Mouse (Mus musculus) megakaryocyte-erythroid progenitor cell, adult 5-6 weeks (primary cell): ENCODE results near the gene Mmp2. TPM values are rescaled to one million over a fixed set of nuclear protein-coding genes. Genes with fewer than 3 reads are reported as not detected.
A peak's percentile ranks its signal among the peaks of the same experiment; 100 is the strongest.

Experiments used
- ATAC-seq: replicated peaks from 2 replicates; pipeline ENCODE4 v1.8.0; 2016; ENCODE audit warnings: mild to moderate bottlenecking, inconsistent platforms; ENCODE audit not compliant: severe bottlenecking, poor library complexity, low FRiP score, low TSS enrichment
- total RNA-seq, 2 experiments: library from RNA; stranded (forward) in 1 of 2; stranded (reverse) in 1 of 2; fragments of 200-1000, 215-1000 nt in 1 of 2; fragments of >200 nt in 1 of 2; fragmentation: Nextera tagmentation in 1 of 2; gene quantifications; 2 replicates each; pipeline ENCODE4 v1.2.3; 2014 to 2017

Mmp2 gene
- total RNA-seq, 2 experiments from 2014 or later = not detected

DNA sequence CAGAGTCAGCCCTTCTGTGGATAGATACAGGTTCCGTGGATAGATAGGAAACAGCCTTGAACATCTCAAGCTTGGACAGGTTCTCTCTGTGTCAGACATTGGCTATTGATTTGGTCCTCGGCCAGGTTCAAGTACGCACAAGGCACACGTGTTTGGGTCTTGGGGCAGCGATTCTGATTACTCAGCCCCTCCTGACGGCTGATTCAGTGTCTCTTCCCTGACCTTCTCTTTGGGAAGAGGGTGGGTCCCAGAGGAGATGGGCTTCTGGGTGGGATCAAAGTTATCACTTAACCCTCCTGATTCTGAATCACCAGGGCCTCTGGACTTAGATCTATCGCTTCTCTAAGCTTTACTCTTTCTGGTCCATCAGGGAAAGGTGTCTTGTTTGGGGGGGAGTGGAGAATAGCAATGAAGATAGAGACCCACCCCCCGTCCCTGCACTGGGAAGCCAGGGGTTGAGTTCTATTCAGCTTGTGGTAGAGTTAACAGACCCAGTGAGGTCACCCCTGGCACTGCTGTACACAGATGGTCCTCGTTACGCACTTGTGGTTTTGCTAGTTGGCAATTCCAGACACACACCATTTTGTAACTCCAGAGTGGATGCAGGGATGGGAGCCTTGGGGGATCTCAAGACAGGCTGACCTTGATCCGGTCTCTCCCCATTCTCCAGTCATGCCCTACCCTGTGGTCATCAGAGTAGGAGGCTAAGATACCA is 7.9 kb downstream of the Mmp2 start:
- ATAC-seq = no peak

DNA sequence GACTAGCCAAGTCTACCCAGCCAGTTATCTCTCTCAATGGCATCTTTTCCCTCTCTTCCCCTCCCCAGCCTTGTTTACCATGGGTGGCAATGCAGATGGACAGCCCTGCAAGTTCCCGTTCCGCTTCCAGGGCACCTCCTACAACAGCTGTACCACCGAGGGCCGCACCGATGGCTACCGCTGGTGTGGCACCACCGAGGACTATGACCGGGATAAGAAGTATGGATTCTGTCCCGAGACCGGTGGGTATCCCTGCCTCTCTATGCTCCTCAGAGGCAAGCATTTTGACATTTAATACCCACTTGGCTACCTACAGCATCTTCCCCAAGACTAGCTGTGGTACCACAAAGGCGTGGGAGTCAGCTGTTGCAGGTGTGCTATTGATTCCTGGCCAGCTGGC is 8.8 kb downstream of the Mmp2 start:
- ATAC-seq = no peak

DNA sequence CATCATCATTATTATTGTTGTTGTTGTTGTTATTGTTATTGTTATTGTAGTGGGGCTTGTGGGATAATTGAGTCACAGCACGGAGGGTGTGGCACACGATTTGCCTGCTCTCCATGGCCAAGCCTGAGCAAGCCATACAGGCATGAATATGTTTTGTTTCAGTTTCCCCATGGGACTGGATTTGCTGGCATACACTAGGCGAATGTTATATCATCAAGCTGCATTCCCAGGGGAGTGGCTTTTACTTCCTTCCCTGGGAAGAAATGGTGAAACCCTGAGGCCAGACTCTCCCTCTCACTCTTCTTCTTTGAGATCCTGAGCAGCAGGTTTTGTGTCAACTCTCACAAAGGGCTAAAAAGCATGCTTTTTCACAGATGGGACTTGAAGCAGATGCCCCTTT is 11.5 kb downstream of the Mmp2 start:
- no peak for ATAC-seq

DNA sequence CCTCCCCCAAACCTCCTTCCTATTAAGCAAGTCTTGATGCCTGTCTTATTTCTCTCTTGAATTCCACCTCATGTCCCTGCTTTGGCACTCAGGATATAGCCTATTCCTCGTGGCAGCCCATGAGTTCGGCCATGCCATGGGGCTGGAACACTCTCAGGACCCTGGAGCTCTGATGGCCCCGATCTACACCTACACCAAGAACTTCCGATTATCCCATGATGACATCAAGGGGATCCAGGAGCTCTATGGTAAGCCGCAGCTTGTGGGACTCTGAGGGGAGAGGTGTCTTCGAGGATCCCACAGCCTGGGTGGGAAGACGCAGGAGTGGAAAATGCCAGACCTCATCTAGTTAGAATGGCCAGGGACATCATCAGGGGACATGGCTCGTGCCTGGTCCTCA is 12.1 kb downstream of the Mmp2 start:
- ATAC-seq = no peak

DNA sequence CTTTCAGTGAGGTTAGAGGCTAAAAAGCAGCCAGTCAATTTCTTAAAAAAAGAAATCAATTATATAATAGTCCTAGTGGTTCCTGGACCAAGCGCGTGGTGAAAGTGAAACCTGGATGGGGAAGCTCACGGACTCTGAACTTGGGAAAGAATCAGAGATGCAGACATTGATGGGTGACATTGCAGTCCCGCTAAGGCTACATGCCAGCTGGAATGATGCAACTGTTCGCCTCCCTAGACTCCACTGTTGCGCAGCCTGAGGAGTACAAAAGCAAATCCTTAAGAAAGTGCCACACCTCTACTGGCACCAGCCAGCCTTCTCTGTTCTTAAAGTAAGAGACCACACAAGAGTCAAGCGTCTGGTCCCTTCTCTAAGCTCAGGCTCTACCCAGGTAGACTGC is 12.8 kb downstream of the Mmp2 start:
- no peak for ATAC-seq

DNA sequence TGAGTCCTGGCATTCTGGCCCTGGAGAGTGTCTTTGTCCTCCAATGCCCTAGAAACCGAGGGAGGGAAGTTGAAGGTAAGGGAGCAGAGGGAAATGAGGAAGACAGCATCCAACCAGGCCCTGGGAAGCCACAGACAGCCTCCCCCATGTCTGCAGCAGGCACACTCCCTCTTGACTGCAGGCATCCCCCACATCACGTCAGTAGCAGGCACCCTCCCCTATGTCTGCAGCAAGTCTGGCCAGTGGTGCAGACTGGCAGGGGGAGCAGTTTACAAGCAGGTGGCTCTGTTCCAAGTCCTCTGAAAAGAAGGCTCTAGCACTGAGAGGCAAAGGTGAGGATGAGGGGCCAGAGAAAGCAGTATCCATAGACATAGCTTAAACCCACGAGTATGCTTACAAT is 19.6 kb downstream of the Mmp2 start:
- ATAC-seq = no peak

DNA sequence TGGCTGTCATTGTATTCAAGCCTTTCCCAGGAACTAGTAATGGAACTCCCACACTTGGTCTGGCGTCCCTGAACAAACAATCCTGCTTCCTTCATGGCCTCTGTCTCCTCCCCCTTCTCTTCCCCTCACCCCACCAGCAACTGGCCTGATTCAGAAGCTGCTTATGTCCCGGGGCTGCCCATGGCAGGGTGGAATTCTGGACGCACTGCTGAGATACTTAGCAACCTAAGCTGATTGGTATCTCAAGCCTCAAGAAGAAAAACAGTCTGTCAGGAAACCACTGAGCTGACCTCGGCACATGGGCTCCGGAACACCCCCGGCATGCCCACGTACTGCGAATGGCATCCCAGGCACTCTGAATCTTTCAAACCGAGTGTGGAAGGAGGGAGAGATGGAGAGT is 20.2 kb downstream of the Mmp2 start:
- 0 out of 2 replicates have a peak, but pooled peaks have one; percentile 30 for ATAC-seq

DNA sequence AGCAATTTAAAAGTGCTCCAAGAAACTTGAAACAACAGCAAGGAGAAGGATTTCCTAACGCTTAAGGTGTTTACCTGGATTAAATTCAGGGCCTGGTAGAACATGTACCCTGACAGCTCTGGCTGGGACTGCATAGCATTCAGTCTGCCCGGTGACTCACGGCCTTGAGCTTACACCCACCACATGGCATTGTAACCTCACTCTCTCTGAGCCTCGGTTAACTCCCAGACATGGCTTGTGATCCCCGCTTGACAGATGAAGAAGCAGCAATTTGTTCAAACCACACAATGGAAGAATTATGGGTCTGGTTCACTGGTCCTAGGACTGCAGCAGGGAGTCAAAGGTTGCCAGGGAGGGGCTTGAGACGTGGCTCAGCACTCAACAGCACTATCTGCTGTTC is 22.2 kb downstream of the Mmp2 start:
- ATAC-seq = no peak

DNA sequence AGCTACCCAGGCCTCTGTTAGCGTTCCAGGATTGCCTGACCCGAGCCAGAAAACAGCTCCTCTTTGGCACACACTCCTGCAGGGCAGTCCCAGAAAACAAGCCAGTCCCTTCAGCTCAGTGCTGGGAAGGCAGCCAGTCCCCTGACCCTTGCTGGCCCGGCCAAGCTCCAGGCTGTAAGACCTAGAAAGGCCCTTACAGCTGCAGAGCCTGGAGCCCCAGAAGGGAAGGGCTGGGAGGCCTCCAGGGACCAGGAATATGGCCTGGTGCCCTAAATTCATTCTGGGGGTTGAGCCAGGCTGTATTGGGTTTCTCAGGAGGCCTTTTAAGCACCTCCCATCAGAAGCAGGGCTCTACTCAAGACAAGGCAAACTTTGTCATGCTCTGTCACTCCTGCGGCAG is 23.1 kb downstream of the Mmp2 start:
- no peak for ATAC-seq

DNA sequence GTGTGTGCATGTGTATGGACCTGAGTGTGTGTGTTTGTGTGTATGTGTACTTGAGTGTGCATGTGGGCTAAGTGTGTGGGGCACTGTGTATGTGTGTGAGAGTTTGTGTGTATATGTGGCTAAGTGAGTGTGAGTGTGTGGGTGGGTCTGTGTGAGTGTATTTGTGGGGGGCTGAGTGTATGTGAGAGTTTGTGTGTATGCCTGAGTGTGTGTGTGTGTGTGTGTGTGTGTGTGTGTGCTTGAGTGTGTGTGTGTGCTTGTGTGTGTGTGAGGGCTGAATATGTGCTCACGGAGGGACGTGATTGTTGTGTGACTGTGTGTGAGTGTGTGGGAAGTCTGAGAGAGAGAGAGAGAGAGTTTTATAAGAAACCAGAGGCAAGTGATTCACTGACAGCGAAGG is 24.3 kb downstream of the Mmp2 start:
- no peak for ATAC-seq

DNA sequence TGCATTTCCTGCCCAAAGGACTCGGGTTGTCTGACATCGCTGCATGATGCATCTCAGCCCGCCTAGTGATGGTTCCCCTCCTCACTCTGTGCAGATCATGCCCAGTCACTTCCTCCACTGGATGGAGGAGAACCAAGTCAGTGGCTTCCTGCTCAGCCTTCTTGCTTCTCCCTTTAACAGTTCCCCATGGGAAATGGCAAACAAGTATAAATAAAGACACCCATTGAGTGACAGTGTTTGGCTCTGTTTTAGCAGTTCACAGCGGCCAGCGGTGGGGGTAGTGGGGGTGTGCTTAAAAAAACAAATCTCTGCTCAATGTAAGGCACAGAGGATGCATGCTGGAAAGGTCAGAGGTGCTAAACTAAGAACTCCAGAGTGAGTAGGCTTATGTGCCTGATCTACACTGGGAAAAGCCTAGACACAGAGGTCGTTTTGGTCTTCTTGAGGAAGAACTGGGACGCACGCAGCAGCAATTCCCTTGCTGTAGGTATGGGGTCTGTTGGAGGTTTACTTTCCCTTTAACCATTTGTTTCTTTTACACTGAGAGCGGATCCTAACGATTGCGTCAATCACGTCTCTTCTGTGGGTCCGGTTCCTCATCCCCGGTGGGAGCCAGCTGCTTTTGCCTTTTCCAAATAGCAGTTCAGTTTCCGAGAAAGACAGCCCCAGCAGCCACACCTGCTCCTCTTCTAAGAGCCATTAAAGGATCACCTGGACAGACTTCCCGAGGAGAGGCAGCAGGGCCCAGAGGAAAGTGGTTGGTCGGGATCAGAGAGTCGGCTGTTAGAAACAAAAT is 26.3 kb downstream of the Mmp2 start:
- no peak for ATAC-seq

DNA sequence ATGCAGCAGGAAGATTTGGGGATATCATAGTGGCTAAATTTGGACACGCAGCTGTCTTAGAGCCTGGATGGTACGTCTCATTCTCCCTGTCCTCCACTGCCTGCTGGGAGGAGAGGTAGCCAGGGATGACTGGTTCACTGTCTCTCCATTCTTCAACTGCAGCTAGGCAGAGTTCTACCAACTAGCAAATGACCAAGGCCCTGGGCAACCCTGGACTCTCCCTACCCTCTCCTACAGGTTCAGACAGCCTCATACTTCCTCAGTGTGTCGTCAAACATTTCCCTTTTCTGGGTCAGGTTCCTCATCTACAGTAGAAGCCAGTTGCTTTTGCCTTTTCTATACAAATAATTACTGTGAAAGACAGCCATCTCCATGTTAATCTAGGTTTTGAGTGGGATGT is 27.6 kb downstream of the Mmp2 start:
- ATAC-seq = 0 out of 2 replicates have a peak, but pooled peaks have one; percentile 9

DNA sequence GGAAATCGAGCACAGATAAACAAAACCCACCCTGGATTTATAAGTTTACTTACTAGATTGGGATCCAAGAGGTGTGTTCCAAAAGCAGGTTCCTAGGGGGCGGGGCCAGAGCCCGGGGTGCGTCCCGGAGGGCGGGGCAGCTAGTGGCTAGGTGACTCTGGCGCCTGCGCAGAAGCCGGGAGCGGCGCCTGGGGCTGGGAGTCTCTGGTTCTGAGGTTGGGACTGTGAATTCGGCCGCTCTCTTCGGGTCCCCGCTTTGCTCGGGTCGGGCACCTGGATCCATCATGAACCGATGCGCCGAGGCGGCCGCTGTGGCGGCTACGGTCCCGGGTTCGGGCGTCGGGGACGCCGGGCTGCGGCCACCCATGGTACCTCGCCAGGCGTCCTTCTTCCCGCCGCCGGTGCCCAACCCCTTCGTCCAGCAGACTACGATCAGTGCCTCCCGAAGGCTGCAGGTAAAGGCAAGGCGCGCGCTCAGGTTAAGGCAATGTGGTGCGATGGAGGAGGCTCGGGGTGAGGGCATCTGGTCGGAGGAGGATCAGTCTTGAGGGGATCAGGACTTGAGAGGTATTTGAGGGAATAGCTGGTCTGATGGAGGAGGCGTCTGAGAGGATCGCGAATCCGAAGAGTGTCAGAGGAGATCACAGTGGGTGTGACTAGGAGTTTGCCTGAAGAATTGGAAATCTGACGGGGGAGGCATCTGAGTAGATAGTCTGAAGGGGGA is 28.2 kb downstream of the Mmp2 start, which contains the start of gene Lpcat2:
Lpcat2 (plus strand) TSS at position 169 of the 724 bp plus-strand sequence.
- peak; percentile 78 for ATAC-seq

DNA sequence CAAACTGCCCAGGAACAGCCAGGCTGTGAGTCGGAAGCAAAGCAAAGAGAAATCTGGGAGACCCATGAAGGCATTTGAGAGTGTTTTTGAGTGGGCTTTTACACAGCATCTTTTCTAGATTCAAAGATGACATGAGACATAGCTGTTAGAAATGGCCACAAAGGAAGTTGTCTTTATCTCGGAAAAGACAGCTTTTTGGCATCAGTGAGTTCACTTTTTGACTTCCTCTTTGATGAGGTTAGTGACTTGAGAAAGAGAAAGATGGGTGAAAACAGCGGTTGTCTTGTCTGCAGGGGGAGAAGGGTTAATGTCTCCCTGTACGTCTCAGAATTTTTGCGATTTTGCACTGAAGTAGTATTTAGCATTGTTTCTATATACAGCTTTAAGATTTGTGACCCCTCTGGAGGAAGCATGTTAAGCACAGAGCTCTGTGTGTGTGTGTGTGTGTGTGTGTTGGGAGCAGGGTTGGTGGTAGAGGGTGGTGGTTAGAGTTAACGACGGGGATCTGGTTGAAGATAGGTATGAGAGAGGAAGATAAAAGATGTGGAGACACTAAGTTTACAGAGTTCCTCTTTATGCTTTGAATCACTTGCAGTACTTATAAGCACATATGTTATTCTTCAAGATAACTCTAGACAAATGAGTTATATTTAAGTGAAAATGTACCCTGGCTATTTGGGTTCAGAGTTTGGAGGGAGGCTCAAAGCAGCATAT is 29.3 kb downstream of the Mmp2 start:
- no peak for ATAC-seq

DNA sequence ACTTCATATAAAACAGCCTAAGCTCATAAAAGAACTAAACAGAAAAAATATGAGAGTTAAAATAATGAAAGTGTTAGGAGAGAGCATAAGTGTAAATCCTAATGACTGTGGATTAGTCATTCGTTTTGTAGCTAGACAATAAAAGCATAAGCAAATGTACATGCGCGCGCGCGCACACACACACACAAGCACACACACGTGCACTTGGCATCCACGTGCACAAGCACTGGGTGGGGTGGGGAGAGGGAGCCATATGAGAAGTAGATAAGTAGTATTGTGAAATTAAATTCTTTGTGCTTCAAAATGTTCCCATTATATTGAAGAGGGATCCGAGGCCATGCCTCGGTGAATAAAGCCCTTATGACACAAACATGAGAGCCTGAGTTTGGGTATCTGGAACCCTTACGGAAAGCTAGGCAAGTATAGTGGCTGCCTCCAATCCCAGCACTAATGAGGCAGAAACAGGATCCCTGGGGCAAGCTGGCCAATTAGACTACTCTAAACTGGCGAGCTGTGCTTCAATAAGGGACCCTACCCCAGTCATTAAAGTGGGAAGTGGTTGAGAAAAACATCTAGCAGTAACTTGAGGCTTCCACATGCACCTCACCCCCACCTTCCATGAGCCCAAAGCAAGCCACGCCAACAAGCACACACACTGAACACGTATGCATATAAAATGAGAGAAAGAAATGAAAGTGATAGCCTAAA is 31.5 kb downstream of the Mmp2 start:
- no peak for ATAC-seq

DNA sequence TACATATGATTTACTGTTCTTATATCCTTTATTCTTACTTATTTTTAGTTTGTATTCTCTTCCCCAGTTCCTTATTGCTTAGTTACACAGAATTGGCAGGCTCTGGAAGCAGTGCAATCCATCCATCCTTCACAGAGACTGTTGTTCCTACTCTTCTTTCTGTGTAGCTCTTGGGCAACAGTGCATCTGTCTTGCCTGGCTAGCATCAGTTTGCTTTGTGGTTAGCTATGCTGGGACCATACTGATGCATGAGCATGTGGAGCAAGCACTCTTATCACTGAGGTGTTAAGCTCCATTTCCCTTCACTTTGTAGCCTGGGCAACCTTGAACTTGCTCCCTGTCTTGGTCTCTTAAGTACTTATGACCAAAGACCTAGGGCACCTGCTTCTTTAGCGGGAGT is 34.9 kb downstream of the Mmp2 start:
- ATAC-seq = no peak

DNA sequence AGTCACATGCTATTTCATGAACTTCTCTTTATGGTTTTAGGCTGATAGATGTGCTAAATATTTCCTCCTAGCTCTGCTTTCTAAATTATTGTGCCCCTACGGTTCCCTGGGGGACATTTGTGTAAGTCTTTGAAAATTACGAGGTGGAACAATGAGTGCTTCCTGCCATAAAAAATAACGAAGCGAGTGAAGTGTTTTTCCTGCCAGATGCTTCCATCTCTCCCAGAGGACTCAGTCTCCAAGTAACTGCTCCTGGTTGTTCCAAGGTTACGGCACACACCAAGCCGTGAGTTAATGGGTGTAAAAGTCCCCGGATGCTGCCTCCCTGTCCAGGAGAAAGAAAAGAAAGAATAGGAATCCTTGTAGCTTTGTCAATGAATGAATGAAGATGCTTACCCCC is 43.2 kb downstream of the Mmp2 start:
- ATAC-seq = no peak

DNA sequence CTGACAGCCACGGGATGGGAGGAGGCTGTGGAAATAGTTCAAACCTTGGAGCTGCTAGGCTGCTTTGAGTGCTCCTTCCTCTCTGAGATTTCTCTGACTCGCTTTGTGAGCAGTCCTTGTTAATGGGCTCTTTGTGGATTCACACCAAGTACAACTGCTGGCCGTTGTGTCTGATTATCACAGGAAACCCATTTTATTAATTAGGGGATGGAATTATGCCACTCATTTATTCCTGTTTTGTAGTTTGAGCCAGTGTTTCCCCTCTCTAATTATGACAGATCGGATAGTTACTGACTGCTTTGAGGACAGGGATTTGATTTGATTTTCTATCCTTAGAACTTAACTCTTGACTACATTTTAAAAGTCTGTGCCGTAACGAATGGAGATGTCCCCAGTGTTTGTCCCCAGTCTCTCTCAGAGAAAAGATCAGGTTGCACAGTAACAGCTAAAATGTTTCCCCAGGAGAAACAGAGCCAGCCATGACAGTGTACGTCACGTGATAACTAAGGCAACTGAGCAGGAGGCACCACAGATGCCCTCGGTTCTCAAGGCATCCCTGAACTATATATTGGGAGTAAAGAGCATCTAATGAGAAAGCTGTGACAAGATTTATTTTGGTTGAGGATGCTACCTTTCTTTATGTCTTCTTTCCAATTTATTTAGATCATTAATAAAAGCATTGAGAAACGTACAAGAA is 45.1 kb downstream of the Mmp2 start:
- no peak for ATAC-seq

DNA sequence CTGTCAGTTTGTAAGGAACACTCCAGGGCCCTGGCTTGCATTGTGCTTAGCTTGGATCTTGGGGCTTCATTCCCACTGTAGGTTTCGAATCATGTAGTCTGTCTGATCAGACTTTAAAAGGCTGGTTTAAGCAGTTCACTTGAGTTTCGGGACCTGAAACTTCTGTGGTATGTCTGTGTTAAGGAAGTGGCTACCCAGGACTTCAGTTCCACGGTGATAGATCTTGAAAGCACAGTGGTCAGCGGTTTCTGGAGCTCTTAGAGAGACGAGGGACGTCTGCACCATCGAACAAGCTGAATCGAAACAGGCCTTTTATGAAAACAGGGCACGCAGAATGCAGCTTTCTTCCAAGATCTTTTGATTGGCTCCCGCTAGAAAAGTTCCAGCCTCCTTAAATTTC is 48.7 kb downstream of the Mmp2 start:
- no peak for ATAC-seq
